In genomic region chr13:112144393-112145348, GRCm38 (mm10) we compare ENCODE assay signal across 24 mouse cellular contexts.
DNase-seq lines count a peak whose midpoint lies in the region; ATAC-seq and TF ChIP-seq lines count a peak whose summit lies in the region.
"Had no signal": no experiment of that assay in that cellular context is flagged by ENCODE, and none has a peak within 500 bp of the region (broad histone marks: within the 10 kb centered on the region; RNA-seq: fewer than 3 reads in every experiment).

No protein-coding gene starts in this region.

- in situ Hi-C loops in Patski (cut with MboI; ENCODE audit: low pct_unique_long_range_greater_than_20kb), result no loop called here

- peak overlapping the region; percentile 42; the same call in 1 of the 2 replicates for H3K27ac ChIP-seq in heart, embryonic 13.5 days (replicated peaks)
- H3K27ac ChIP-seq in lung, embryonic 14.5 days (ENCODE audit: low read depth), result peak overlapping the region; percentile 67
- H3K27ac ChIP-seq: forebrain, embryonic 12.5 days; hindbrain, embryonic 15.5 days; limb, embryonic 10.5 days; midbrain, embryonic 15.5 days had no signal

- DNase-seq in heart, postnatal 36 days, result no peak
- DNase-seq in lung, embryonic 14.5 days, result peak; percentile 69
- DNase-seq in lung, adult 2 months, result no peak
- peak; percentile 3 for DNase-seq in 3134 (ENCODE audit: extremely low read depth, insufficient read length, low spot score)
- DNase-seq in Patski (ENCODE audit: low read depth, low spot score), result no peak
- no peak for DNase-seq in thymus, postnatal 10 days (ENCODE audit: low spot score in 2 of 2)
- DNase-seq in spleen, postnatal 14 days (ENCODE audit: low spot score in 2 of 2), result no peak
- DNase-seq: adrenal gland, postnatal 14 days; cerebellum, adult 11 months; cerebellum, postnatal 14 days; embryo, embryonic 11 days; heart, postnatal 14 days; kidney, adult 8-10 months; liver, postnatal 0 days; right cerebral cortex, postnatal 14 days; spleen, adult 18-20 months; thymus, postnatal 14 days had no signal

- intact Hi-C loops in heart, postnatal 36 days (cut with DNase I), result no loop called here

- no peaks in the 10 kb centered on the region for H3K9me3 ChIP-seq in heart, embryonic 13.5 days
- H3K9me3 ChIP-seq in lung, embryonic 14.5 days (ENCODE audit: low read depth, low read length), result no peaks in the 10 kb centered on the region
- H3K9me3 ChIP-seq: forebrain, embryonic 12.5 days; hindbrain, embryonic 15.5 days; limb, embryonic 10.5 days; midbrain, embryonic 15.5 days had no signal

- TF ChIP-seq POLR2A in lung, adult 2 months (IDR thresholded peaks at IDR 0.05; ENCODE audit: borderline replicate concordance, extremely low read depth, low read depth, low read length), result no peak

- WGBS in heart, embryonic 13.5 days, result 58% methylated on average over 7 of the region's 7 CpGs
- WGBS in lung, embryonic 14.5 days, result 34% methylated on average over 7 of the region's 7 CpGs
- 59% methylated on average over 7 of the region's 7 CpGs for WGBS in lung, adult 2 months

- no peaks in the 10 kb centered on the region for H3K36me3 ChIP-seq in heart, embryonic 13.5 days
- no peaks in the 10 kb centered on the region for H3K36me3 ChIP-seq in lung, embryonic 14.5 days (ENCODE audit: insufficient read depth)
- H3K36me3 ChIP-seq: forebrain, embryonic 12.5 days; hindbrain, embryonic 15.5 days; limb, embryonic 10.5 days; midbrain, embryonic 15.5 days had no signal

- TF ChIP-seq CTCF in lung, embryonic 14.5 days (IDR thresholded peaks at IDR 0.05; ENCODE audit: low read depth), result no peak
- no peak for TF ChIP-seq CTCF in lung, adult 2 months (IDR thresholded peaks at IDR 0.05; ENCODE audit: insufficient read depth, low read length)
- TF ChIP-seq CTCF in Patski (IDR thresholded peaks at IDR 0.05), result no peak

- CTCF ChIA-PET in Patski (lab: Charles Lee), result interaction anchor here (1.0 to 1.3 kb wide), 3 partner anchors 10 to 75 kb away, joined by 3 read pairs; no protein-coding TSS in a partner anchor

- H3K4me1 ChIP-seq in heart, embryonic 13.5 days, result peaks cover 21% of the 10 kb centered on the region
- peaks cover 12% of the 10 kb centered on the region for H3K4me1 ChIP-seq in lung, embryonic 14.5 days (ENCODE audit: insufficient read depth)
- H3K4me1 ChIP-seq in lung, adult 2 months (ENCODE audit: control insufficient read depth, insufficient read depth, low read length), result no peaks in the 10 kb centered on the region; the same call in 1 of the 2 replicates
- H3K4me1 ChIP-seq: hindbrain, embryonic 15.5 days; limb, embryonic 10.5 days; midbrain, embryonic 15.5 days had no signal

- POLR2A ChIA-PET in Patski (lab: Charles Lee), result no interaction called here

- H3K27me3 ChIP-seq in heart, embryonic 13.5 days (replicated peaks), result no peaks in the 10 kb centered on the region
- H3K27me3 ChIP-seq in lung, embryonic 14.5 days (ENCODE audit: insufficient read depth, low read length), result no peaks in the 10 kb centered on the region
- no peaks in the 10 kb centered on the region for H3K27me3 ChIP-seq in Patski
- H3K27me3 ChIP-seq: forebrain, embryonic 12.5 days; hindbrain, embryonic 15.5 days; midbrain, embryonic 15.5 days had no signal

- H3K4me2 ChIP-seq in heart, embryonic 13.5 days, result no peak overlapping the region
- H3K4me2 ChIP-seq in lung, embryonic 14.5 days, result no peak overlapping the region
- H3K4me2 ChIP-seq: forebrain, embryonic 12.5 days; hindbrain, embryonic 15.5 days; midbrain, embryonic 15.5 days had no signal

- no peak for ATAC-seq in heart, embryonic 13.5 days (ENCODE audit: extremely low read depth, insufficient number of reproducible peaks, low FRiP score, low TSS enrichment)
- peak; percentile 28; the same call in 1 of the 2 replicates for ATAC-seq in lung, embryonic 14.5 days (ENCODE audit: insufficient read depth)
- ATAC-seq in Patski, result peak; percentile 47
- ATAC-seq: activated CD4-positive, CD25-positive, alpha-beta regulatory T cell, adult 4 months; liver, postnatal 0 days; midbrain, embryonic 15.5 days had no signal

- no peak overlapping the region for H3K9ac ChIP-seq in heart, embryonic 13.5 days
- H3K9ac ChIP-seq in lung, embryonic 14.5 days, result no peak overlapping the region
- H3K9ac ChIP-seq: forebrain, embryonic 12.5 days; hindbrain, embryonic 15.5 days; liver, postnatal 0 days; midbrain, embryonic 15.5 days had no signal

- H3K4me3 ChIP-seq in heart, embryonic 13.5 days, result no peak overlapping the region
- H3K4me3 ChIP-seq in lung, embryonic 14.5 days (ENCODE audit: low read depth, low read length), result no peak overlapping the region
- H3K4me3 ChIP-seq in lung, adult 2 months (replicated peaks; ENCODE audit: extremely low read depth, low read depth, low read length), result no peak overlapping the region
- H3K4me3 ChIP-seq: forebrain, embryonic 12.5 days; hindbrain, embryonic 15.5 days; limb, embryonic 10.5 days; midbrain, embryonic 15.5 days; myocyte had no signal

Comparison
In these comparisons a context has a peak if more than half of its experiments do, and no peak if none do; other contexts are left out.
1. DNase-seq: peak in lung, embryonic 14.5 days (single experiment) and 3134 (single experiment); none in heart, postnatal 36 days (0 of 2), lung, adult 2 months (single experiment), Patski (single experiment), thymus, postnatal 10 days (0 of 2) and spleen, postnatal 14 days (0 of 2).